Mouse (Mus musculus): ENCODE measurements around the gene Alkbh6. TPM values are rescaled to one million over a fixed set of nuclear protein-coding genes. Genes with fewer than 3 reads are reported as not detected.

The Alkbh6 gene
- polyA plus RNA-seq, 1 experiment from 2014 or later = 118 TPM

- Histone ChIP-seq H3K4me3 (peak overlapping the region; percentile 78), H3K27me3 (peaks cover 14% of the 10 kb centered on the region), H3K36me3 (0 out of 2 replicates have a peak, but pooled peaks cover 4% of the 10 kb centered on the region), H3K9me3 (peaks cover 3% of the 10 kb centered on the region; the same call in 1 of the 2 replicates), H3K9ac (peak overlapping the region; percentile 92), H3K27ac (peak overlapping the region; percentile 87), H3K4me1 (replicated peaks) (peaks cover 19% of the 10 kb centered on the region), H3K4me2 (peak overlapping the region; percentile 72)
- under 1% methylated on average over 20 of the region's 20 CpGs for WGBS
- peak; percentile 99 for ATAC-seq (ENCODE audit: low FRiP score)
Measured at GRCm38 (mm10) chr7:30322285-30322667, 13.8 kb downstream of the Alkbh6 start.

DNA sequence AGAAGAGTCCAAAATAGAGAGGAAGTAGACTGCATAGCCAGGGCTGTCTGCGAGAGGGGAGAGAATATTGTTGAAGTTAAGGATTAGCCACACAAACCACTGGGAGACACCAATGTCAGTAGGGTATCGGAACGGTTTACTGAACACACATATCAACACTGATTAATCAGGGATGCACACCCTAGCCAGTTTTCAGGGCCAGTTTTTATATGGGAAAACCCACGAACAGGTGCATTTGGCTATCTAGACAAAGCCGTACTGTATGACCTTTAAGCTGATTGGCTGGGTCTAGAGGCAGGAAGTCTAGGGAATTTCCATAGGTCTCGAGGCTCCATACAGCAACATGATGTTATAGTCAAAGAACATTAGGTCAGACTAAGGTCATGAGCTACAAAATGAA, 14.3 kb downstream of the Alkbh6 start:
- H3K27me3 ChIP-seq = peaks cover 15% of the 10 kb centered on the region
- 0 out of 2 replicates have a peak overlapping the region, but pooled peaks have one; percentile 92 for H3K9ac ChIP-seq
- 41% methylated on average over 6 of the region's 6 CpGs for WGBS
- peaks cover 23% of the 10 kb centered on the region for H3K4me1 ChIP-seq (replicated peaks)
- H3K36me3 ChIP-seq = 0 out of 2 replicates have a peak, but pooled peaks cover 3% of the 10 kb centered on the region
- peak overlapping the region; percentile 78 for H3K4me3 ChIP-seq
- peak overlapping the region; percentile 72 for H3K4me2 ChIP-seq
- peaks cover 3% of the 10 kb centered on the region; the same call in 1 of the 2 replicates for H3K9me3 ChIP-seq
- 0 out of 2 replicates have a peak, but pooled peaks have one; percentile 4 for ATAC-seq (ENCODE audit: low FRiP score)
- H3K27ac ChIP-seq = peak overlapping the region; percentile 49; the same call in 1 of the 2 replicates

DNA sequence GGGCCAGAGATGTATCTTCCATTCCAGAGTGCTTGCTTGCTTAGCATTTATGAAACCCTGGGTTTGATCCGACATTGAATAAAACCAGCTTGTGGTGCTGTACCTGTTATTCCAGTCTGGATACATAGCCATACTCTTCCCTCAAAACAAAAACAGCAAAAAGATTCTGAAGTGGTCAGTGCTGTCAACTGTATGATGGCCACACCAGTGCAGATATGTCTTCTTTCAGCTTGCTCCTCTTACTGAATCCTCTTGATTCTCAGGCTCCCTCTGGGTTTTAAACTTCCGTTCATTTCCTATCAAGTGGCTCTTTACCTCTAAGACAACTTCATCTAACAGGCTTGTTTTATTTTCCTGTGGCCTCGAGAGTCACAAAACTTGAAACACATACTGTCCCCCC, 15.3 kb downstream of the Alkbh6 start, which contains the start of gene Sdhaf1:
Gene Sdhaf1, minus strand, starts transcription at position 101 of the 400 bp plus-strand sequence.
- H3K4me2 ChIP-seq = peak within 1 kb of the TSS; percentile 72
- H3K9me3 ChIP-seq = peaks cover 3% of the 10 kb centered on the region; the same call in 1 of the 2 replicates
- no peaks in the 10 kb centered on the region for H3K36me3 ChIP-seq
- H3K27ac ChIP-seq = peak within 1 kb of the TSS; percentile 49; the same call in 1 of the 2 replicates
- peaks cover 22% of the 10 kb centered on the region for H3K27me3 ChIP-seq
- peaks cover 23% of the 10 kb centered on the region for H3K4me1 ChIP-seq (replicated peaks)
- ATAC-seq (ENCODE audit: low FRiP score) = no peak
- 79% methylated on average over 3 of the region's 3 CpGs for WGBS
- 0 out of 2 replicates have a peak within 1 kb of the TSS, but pooled peaks have one; percentile 92 for H3K9ac ChIP-seq
- H3K4me3 ChIP-seq = peak within 1 kb of the TSS; percentile 78

GRCm38 (mm10) chr7:30324300-30324944, 15.9 kb downstream of the Alkbh6 start:
- Histone ChIP-seq H3K4me2 (no peak overlapping the region), H3K9me3 (peaks cover 3% of the 10 kb centered on the region; the same call in 1 of the 2 replicates), H3K36me3 (no peaks in the 10 kb centered on the region), H3K27ac (no peak overlapping the region), H3K9ac (no peak overlapping the region), H3K27me3 (peaks cover 23% of the 10 kb centered on the region), H3K4me1 (replicated peaks) (peaks cover 23% of the 10 kb centered on the region), H3K4me3 (no peak overlapping the region)
- 81% methylated on average over 5 of the region's 5 CpGs for WGBS
- ATAC-seq (ENCODE audit: low FRiP score) = no peak

DNA sequence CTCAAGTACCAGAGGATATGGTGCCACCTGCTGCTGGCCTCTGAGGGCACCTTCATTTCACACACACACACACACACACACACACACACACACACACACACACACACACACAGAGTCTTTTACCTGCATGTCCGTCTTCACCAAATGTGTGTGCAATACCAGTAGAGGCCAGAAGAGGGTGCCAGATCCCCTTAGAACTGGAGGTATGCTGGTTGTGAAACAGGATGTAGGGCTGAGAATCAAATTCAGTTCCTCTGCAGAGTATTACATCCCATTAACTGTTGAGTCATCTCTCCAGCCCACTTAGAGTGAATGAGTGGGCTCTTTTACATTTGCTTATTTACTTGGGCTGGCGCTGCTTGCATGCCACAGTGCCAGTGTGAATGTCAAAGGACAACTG, 16.8 kb downstream of the Alkbh6 start:
- H3K4me1 ChIP-seq (replicated peaks) = peaks cover 23% of the 10 kb centered on the region
- peaks cover 23% of the 10 kb centered on the region for H3K27me3 ChIP-seq
- WGBS = 44% methylated on average over 2 of the region's 2 CpGs

DNA sequence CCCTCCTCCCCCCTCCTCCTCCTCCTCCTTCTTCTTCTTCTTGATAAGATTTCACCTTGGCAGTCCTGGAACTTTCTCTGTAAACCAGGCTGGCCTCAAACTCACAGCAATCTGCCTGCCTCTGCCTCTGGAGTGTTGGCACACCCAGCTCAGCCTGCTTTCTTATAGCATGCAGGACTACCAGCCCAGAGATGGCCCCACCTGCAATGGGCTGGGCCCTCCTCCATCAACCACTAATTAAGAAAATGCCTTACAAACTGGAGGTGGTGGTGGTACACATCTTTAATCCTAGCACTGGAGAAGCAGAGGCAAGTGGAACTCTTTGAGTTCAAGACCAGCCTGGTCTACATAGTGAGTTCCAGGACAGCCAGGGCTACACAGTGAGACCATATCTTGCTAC, 17.9 kb downstream of the Alkbh6 start:
- ATAC-seq (ENCODE audit: low FRiP score) = no peak
- H3K9me3 ChIP-seq = peaks cover 3% of the 10 kb centered on the region; the same call in 1 of the 2 replicates
- no peaks in the 10 kb centered on the region for H3K36me3 ChIP-seq
- peaks cover 23% of the 10 kb centered on the region for H3K27me3 ChIP-seq
- H3K4me2 ChIP-seq = no peak overlapping the region
- H3K4me1 ChIP-seq (replicated peaks) = peaks cover 19% of the 10 kb centered on the region
- H3K4me3 ChIP-seq = no peak overlapping the region
- no peak overlapping the region for H3K9ac ChIP-seq
- H3K27ac ChIP-seq = no peak overlapping the region

More for the DNA sequence above, 16.8 kb downstream of the Alkbh6 start:
- Histone ChIP-seq H3K4me2 (no peak overlapping the region), H3K27ac (no peak overlapping the region), H3K4me3 (no peak overlapping the region), H3K9ac (no peak overlapping the region), H3K36me3 (no peaks in the 10 kb centered on the region), H3K9me3 (peaks cover 3% of the 10 kb centered on the region; the same call in 1 of the 2 replicates)
- ATAC-seq (ENCODE audit: low FRiP score) = no peak

DNA sequence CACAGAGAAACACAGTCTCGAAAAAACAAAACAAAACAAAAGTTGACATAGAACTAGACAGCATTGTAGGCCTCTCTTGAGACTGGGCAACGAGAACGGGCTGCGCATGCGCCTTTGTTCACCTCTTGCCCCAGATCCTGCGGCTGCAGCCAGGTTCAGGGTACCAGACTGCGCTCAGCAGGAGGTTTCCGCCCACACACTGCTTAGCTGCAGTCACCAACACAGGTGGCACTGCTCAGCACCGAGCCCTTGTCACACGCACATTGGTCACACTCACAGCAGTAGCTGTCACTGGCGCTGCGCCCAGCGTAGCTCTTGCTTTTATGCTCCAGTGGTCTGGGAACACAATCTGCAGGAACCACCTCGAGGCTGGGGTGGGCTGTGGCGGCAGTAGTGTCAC, 18.6 kb downstream of the Alkbh6 start:
- H3K4me3 ChIP-seq = no peak overlapping the region
- no peak overlapping the region for H3K27ac ChIP-seq
- no peak overlapping the region for H3K4me2 ChIP-seq
- ATAC-seq (ENCODE audit: low FRiP score) = no peak
- peaks cover 22% of the 10 kb centered on the region for H3K4me1 ChIP-seq (replicated peaks)
- peaks cover 3% of the 10 kb centered on the region; the same call in 1 of the 2 replicates for H3K9me3 ChIP-seq
- H3K27me3 ChIP-seq = peaks cover 23% of the 10 kb centered on the region
- H3K36me3 ChIP-seq = no peaks in the 10 kb centered on the region
- H3K9ac ChIP-seq = peak overlapping the region; percentile 46; the same call in 1 of the 2 replicates
- 53% methylated on average over 15 of the region's 15 CpGs for WGBS

DNA sequence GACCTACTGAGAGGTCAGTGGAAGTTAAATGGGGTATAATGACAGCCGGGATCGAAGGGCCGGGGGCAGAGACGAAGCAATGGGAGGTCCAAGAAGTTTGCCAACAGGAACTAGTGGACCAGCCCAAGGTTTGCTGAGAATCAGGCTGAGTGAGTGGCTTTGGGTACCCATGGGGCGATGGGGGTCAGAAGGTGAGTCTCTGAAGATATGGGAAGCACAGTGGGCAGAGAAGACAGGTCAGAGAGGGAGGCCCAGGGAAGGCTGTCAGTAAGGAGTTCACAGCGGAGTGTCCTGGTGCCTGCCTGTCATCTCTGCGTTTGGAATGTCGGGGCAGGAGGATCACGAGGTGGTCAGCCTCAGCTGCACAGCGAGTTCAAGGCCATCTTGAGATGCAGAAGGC, 19.9 kb downstream of the Alkbh6 start:
- no peak overlapping the region for H3K9ac ChIP-seq

GRCm38 (mm10) chr7:30331887-30332286, 23.4 kb downstream of the Alkbh6 start:
- peaks cover 44% of the 10 kb centered on the region for H3K4me1 ChIP-seq (replicated peaks)
- H3K36me3 ChIP-seq = no peaks in the 10 kb centered on the region
- peak overlapping the region; percentile 50 for H3K4me2 ChIP-seq
- no peak overlapping the region for H3K9ac ChIP-seq
- peak overlapping the region; percentile 25 for H3K4me3 ChIP-seq
- H3K9me3 ChIP-seq = no peaks in the 10 kb centered on the region
- H3K27ac ChIP-seq = peak overlapping the region; percentile 63; the same call in 1 of the 2 replicates
- WGBS = 3% methylated on average over 13 of the region's 13 CpGs
- peaks cover 45% of the 10 kb centered on the region for H3K27me3 ChIP-seq
- ATAC-seq (ENCODE audit: low FRiP score) = peak; percentile 94

More for the DNA sequence above, 19.9 kb downstream of the Alkbh6 start:
- H3K27ac ChIP-seq = no peak overlapping the region
- peaks cover 3% of the 10 kb centered on the region; the same call in 1 of the 2 replicates for H3K9me3 ChIP-seq
- no peak overlapping the region for H3K4me3 ChIP-seq
- peaks cover 28% of the 10 kb centered on the region for H3K27me3 ChIP-seq
- H3K4me2 ChIP-seq = no peak overlapping the region
- ATAC-seq (ENCODE audit: low FRiP score) = no peak
- H3K36me3 ChIP-seq = no peaks in the 10 kb centered on the region
- H3K4me1 ChIP-seq (replicated peaks) = peaks cover 27% of the 10 kb centered on the region
- WGBS = 52% methylated on average over 10 of the region's 10 CpGs

DNA sequence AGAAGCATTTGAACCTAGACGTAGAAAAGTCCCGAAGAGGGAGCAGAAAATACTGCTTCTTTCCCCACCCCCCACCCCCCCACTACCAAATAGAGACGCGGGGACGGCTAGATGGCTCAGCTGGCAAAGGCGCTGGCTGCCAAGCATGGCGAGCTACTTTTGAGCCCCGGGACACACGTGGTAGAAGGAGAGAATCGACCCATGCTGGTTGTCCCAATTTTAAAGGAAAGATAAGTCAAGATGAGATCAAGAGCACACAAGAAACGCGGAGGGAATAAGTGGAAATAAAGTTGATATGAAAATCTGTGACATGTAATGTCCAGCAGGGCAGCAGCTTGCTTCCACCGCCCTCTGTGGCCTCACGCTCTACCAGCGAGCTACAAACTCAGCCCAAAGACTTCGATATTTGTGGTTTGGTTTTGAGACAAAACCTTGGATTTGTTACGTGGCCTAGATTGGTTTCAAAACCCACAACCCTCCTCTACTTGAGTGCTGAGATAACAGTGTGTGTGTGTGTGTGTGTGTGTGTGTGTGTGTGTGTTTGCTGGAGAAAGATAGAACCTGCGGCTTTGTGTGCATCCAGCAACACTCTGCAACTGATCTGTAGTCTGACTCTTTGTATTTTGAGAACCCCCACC, 24.2 kb downstream of the Alkbh6 start:
- Histone ChIP-seq H3K4me1 (replicated peaks) (peaks cover 38% of the 10 kb centered on the region), H3K27me3 (peaks cover 41% of the 10 kb centered on the region), H3K4me3 (no peak overlapping the region; the same call in 1 of the 2 replicates), H3K36me3 (no peaks in the 10 kb centered on the region), H3K9me3 (no peaks in the 10 kb centered on the region), H3K4me2 (peak overlapping the region; percentile 50), H3K9ac (0 out of 2 replicates have a peak overlapping the region, but pooled peaks have one; percentile 19), H3K27ac (no peak overlapping the region)
- ATAC-seq (ENCODE audit: low FRiP score) = no peak
- WGBS = 63% methylated on average over 18 of the region's 18 CpGs

- peaks cover 38% of the 10 kb centered on the region for H3K4me1 ChIP-seq (replicated peaks)
- no peak overlapping the region for H3K4me2 ChIP-seq
- H3K36me3 ChIP-seq = no peaks in the 10 kb centered on the region
- ATAC-seq (ENCODE audit: low FRiP score) = peak; percentile 49
- no peak overlapping the region for H3K9ac ChIP-seq
- no peaks in the 10 kb centered on the region for H3K9me3 ChIP-seq
- WGBS = 55% methylated on average over 4 of the region's 4 CpGs
- H3K4me3 ChIP-seq = no peak overlapping the region
- H3K27me3 ChIP-seq = peaks cover 39% of the 10 kb centered on the region
- peak overlapping the region; percentile 58; the same call in 1 of the 2 replicates for H3K27ac ChIP-seq
Measured at GRCm38 (mm10) chr7:30333436-30333835, 24.9 kb downstream of the Alkbh6 start.

GRCm38 (mm10) chr7:30334563-30334962, 26.0 kb downstream of the Alkbh6 start:
- no peak for ATAC-seq (ENCODE audit: low FRiP score)
- Histone ChIP-seq H3K9ac (peak overlapping the region; percentile 55), H3K27me3 (peaks cover 46% of the 10 kb centered on the region), H3K4me3 (no peak overlapping the region), H3K9me3 (no peaks in the 10 kb centered on the region), H3K4me2 (no peak overlapping the region), H3K36me3 (no peaks in the 10 kb centered on the region), H3K4me1 (replicated peaks) (peaks cover 38% of the 10 kb centered on the region), H3K27ac (no peak overlapping the region)
- 62% methylated on average over 5 of the region's 5 CpGs for WGBS

Data from hindbrain, embryonic 13.5 days (tissue).